In the genomic region with DNA sequence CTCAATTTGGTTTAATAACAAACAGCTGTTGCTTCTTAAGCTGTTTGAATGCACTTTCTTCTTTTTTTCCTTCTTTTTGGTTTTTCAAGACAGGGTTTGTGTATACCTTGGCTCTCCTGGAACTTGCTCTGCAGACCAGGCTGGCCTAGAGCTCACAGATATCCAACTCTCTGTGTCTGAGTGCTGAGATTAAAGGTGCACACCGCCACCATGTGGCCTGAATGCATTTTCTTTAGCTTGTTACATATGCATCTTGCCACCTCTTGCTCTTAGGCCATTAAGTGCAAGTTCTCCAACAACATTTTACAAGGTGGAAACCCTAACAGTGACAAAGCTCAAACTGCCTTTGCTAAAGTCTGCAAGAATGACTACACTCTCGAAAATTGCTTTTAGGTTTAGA, we compare ENCODE assay signal across 10 mouse cellular contexts. TPM values are rescaled to one million over a fixed set of nuclear protein-coding genes. Genes with fewer than 3 reads are reported as not detected.
DNase-seq lines count a peak whose midpoint lies in the region; ATAC-seq and TF ChIP-seq lines count a peak whose summit lies in the region.
"Had no signal": no experiment of that assay in that cellular context is flagged by ENCODE, and none has a peak within 500 bp of the region (broad histone marks: within the 10 kb centered on the region; RNA-seq: fewer than 3 reads in every experiment).

No protein-coding gene starts in this region.

- no peak overlapping the region for H3K9ac ChIP-seq in intestine, postnatal 0 days (ENCODE audit: low read depth, low read length)
- no peak overlapping the region for H3K9ac ChIP-seq in intestine, embryonic 15.5 days
- no peak overlapping the region for H3K9ac ChIP-seq in embryonic facial prominence, embryonic 11.5 days (replicated peaks; ENCODE audit: low read length)
- H3K9ac ChIP-seq: liver, embryonic 15.5 days had no signal

- WGBS in intestine, postnatal 0 days: 41% methylated on average over 2 of the region's 2 CpGs
- 51% methylated on average over 2 of the region's 2 CpGs for WGBS in intestine, embryonic 15.5 days
- 46% methylated on average over 2 of the region's 2 CpGs for WGBS in embryonic facial prominence, embryonic 11.5 days

- no peaks in the 10 kb centered on the region for H3K4me1 ChIP-seq in intestine, postnatal 0 days (replicated peaks; ENCODE audit: control insufficient read depth, insufficient read depth, low read length)
- no peaks in the 10 kb centered on the region for H3K4me1 ChIP-seq in intestine, embryonic 15.5 days (replicated peaks)
- H3K4me1 ChIP-seq in embryonic facial prominence, embryonic 11.5 days (ENCODE audit: control insufficient read depth, insufficient read depth, low read length): no peaks in the 10 kb centered on the region
- H3K4me1 ChIP-seq: liver, embryonic 15.5 days had no signal

- H3K9me3 ChIP-seq in intestine, postnatal 0 days (ENCODE audit: control insufficient read depth): no peaks in the 10 kb centered on the region
- H3K9me3 ChIP-seq in intestine, embryonic 15.5 days: no peaks in the 10 kb centered on the region
- H3K9me3 ChIP-seq in embryonic facial prominence, embryonic 11.5 days (replicated peaks; ENCODE audit: control insufficient read depth, low read length): no peaks in the 10 kb centered on the region
- H3K9me3 ChIP-seq: liver, embryonic 15.5 days had no signal

- TF ChIP-seq CTCF in intestine, postnatal 0 days (IDR thresholded peaks at IDR 0.05; ENCODE audit: low read depth): peak; percentile 86

- no peak for ATAC-seq in intestine, postnatal 0 days
- no peak for ATAC-seq in intestine, embryonic 15.5 days
- ATAC-seq in embryonic facial prominence, embryonic 11.5 days (replicated peaks; ENCODE audit: insufficient number of reproducible peaks, low FRiP score, low TSS enrichment, low read depth): no peak
- ATAC-seq in megakaryocyte, adult 5-6 weeks (ENCODE audit: poor library complexity, severe bottlenecking): no peak

- H3K4me3 ChIP-seq in intestine, postnatal 0 days (ENCODE audit: low read depth, low read length): no peak overlapping the region
- no peak overlapping the region for H3K4me3 ChIP-seq in intestine, embryonic 15.5 days (replicated peaks)
- no peak overlapping the region for H3K4me3 ChIP-seq in embryonic facial prominence, embryonic 11.5 days (ENCODE audit: low read depth, low read length)
- H3K4me3 ChIP-seq: erythroblast, embryonic 14.5 days; liver, embryonic 15.5 days had no signal

- DNase-seq in CD4-positive helper T cell, adult 2 months (ENCODE audit: low read depth, low spot score): peak; percentile 68
- peak; percentile 47 for DNase-seq in T-cell, adult 2 months (ENCODE audit: low spot score)
- DNase-seq in embryonic facial prominence, embryonic 11.5 days (ENCODE audit: low spot score): peak; percentile 73
- peak; percentile 49 for DNase-seq in left cerebral cortex, postnatal 4 days
- DNase-seq in right cerebral cortex, postnatal 14 days: peak; percentile 19

- H3K27ac ChIP-seq in intestine, postnatal 0 days (ENCODE audit: low read depth, low read length): no peak overlapping the region
- H3K27ac ChIP-seq in intestine, embryonic 15.5 days: no peak overlapping the region
- no peak overlapping the region for H3K27ac ChIP-seq in embryonic facial prominence, embryonic 11.5 days (replicated peaks; ENCODE audit: low read depth, low read length)
- H3K27ac ChIP-seq: liver, embryonic 15.5 days had no signal

- H3K27me3 ChIP-seq in intestine, postnatal 0 days (replicated peaks; ENCODE audit: control insufficient read depth, insufficient read depth, low read length): no peaks in the 10 kb centered on the region
- H3K27me3 ChIP-seq in intestine, embryonic 15.5 days (replicated peaks): no peaks in the 10 kb centered on the region
- H3K27me3 ChIP-seq in embryonic facial prominence, embryonic 11.5 days (ENCODE audit: control insufficient read depth, insufficient read depth, low read length): no peaks in the 10 kb centered on the region
- H3K27me3 ChIP-seq: liver, embryonic 15.5 days had no signal

- no peak overlapping the region for H3K4me2 ChIP-seq in intestine, postnatal 0 days (replicated peaks; ENCODE audit: low read depth)
- no peak overlapping the region for H3K4me2 ChIP-seq in intestine, embryonic 15.5 days (replicated peaks)
- no peak overlapping the region for H3K4me2 ChIP-seq in embryonic facial prominence, embryonic 11.5 days (ENCODE audit: low read depth, low read length)
- H3K4me2 ChIP-seq: liver, embryonic 15.5 days had no signal

- H3K36me3 ChIP-seq in intestine, postnatal 0 days (ENCODE audit: control insufficient read depth, insufficient read depth): peaks cover 51% of the 10 kb centered on the region
- H3K36me3 ChIP-seq in intestine, embryonic 15.5 days: 0 out of 2 replicates have a peak, but pooled peaks cover 7% of the 10 kb centered on the region
- H3K36me3 ChIP-seq in embryonic facial prominence, embryonic 11.5 days (replicated peaks; ENCODE audit: control insufficient read depth, insufficient read depth, low read depth, low read length): peaks cover 2% of the 10 kb centered on the region; the same call in 1 of the 2 replicates

- intact Hi-C loops in left cerebral cortex, postnatal 4 days (cut with DNase I): loop anchor here (10.0 kb wide), 2 partner anchors 98 to 418 kb away; no protein-coding TSS in a partner anchor

RNA-seq across cellular contexts. Expression of gene Pspc1, which starts 15.1 kb away (rescaled TPM):
- polyA plus RNA-seq in intestine, postnatal 0 days (2015; fragmentation: Nextera tagmentation; extraction: Ambion mirVana): 11.1 and 11.5 TPM in 2 replicates
- 20.5 and 24.7 TPM in 2 replicates for polyA plus RNA-seq in intestine, embryonic 15.5 days (2015; fragmentation: Nextera tagmentation; extraction: Ambion mirVana)
- 59.6 and 60.2 TPM in 2 replicates for polyA plus RNA-seq in embryonic facial prominence, embryonic 11.5 days (2014; fragmentation: Nextera tagmentation; extraction: Ambion mirVana)
- total RNA-seq in left cerebral cortex, postnatal 4 days (2021): 10 to 100 TPM; 89.8 to 92.5 TPM
- total RNA-seq in megakaryocyte, adult 5-6 weeks (2015): 37.7 and 39.6 TPM in 2 replicates
- total RNA-seq in megakaryocyte, adult 5-6 weeks (2017): 73.0 and 82.4 TPM in 2 replicates

RNA-seq across cellular contexts. Expression of gene Zmym5, which starts 18.3 kb away (rescaled TPM):
- 14.7 and 15.3 TPM in 2 replicates for polyA plus RNA-seq in intestine, postnatal 0 days (2015; fragmentation: Nextera tagmentation; extraction: Ambion mirVana)
- polyA plus RNA-seq in intestine, embryonic 15.5 days (2015; fragmentation: Nextera tagmentation; extraction: Ambion mirVana): 18.5 and 19.4 TPM in 2 replicates
- 24.2 and 26.2 TPM in 2 replicates for polyA plus RNA-seq in embryonic facial prominence, embryonic 11.5 days (2014; fragmentation: Nextera tagmentation; extraction: Ambion mirVana)
- total RNA-seq in left cerebral cortex, postnatal 4 days (2021): 10 to 100 TPM; 32.9 to 35.8 TPM
- total RNA-seq in megakaryocyte, adult 5-6 weeks (2015): 24.2 and 28.6 TPM in 2 replicates
- total RNA-seq in megakaryocyte, adult 5-6 weeks (2017): 17.2 and 19.2 TPM in 2 replicates

Comparison
In these comparisons a context has a peak if more than half of its experiments do, and no peak if none do; other contexts are left out.
1. DNase-seq: peak in every context shown above with its lines; median percentile 73 in embryonic facial prominence, embryonic 11.5 days; 68 in CD4-positive helper T cell, adult 2 months; 49 in left cerebral cortex, postnatal 4 days; 47 in T-cell, adult 2 months; 19 in right cerebral cortex, postnatal 14 days.